Mouse (Mus musculus): ENCODE measurements at regions not wholly inside any gene's neighbourhood (a gene's known extent, or its start where the extent isn't known, plus 50 kb on each side); places are given as distances from the start of the nearest gene placed in this dataset.

GRCm38 (mm10) chr10:98043873-98044272 is 317.3 kb upstream of the C030005K15Rik start:
- no peak for ATAC-seq (ENCODE audit: insufficient read depth)
- WGBS (ENCODE audit: insufficient replicate concordance) = 56% methylated on average over 2 of the region's 2 CpGs
- no peak overlapping the region for H3K4me3 ChIP-seq (replicated peaks)

GRCm38 (mm10) chr10:98044579-98044978 is 318.0 kb upstream of the C030005K15Rik start:
- no peaks in the 10 kb centered on the region for H3K4me1 ChIP-seq (replicated peaks)

More at GRCm38 (mm10) chr10:98043873-98044272, 317.3 kb upstream of the C030005K15Rik start:
- Histone ChIP-seq H3K9ac (no peak overlapping the region), H3K27ac (replicated peaks) (no peak overlapping the region), H3K4me2 (no peak overlapping the region), H3K9me3 (replicated peaks) (no peaks in the 10 kb centered on the region), H3K27me3 (no peaks in the 10 kb centered on the region), H3K36me3 (replicated peaks) (no peaks in the 10 kb centered on the region), H3K4me1 (replicated peaks) (no peaks in the 10 kb centered on the region)

GRCm38 (mm10) chr10:98073432-98073831 is 346.9 kb upstream of the C030005K15Rik start:
- Histone ChIP-seq H3K9me3 (replicated peaks) (no peaks in the 10 kb centered on the region), H3K4me2 (no peak overlapping the region), H3K9ac (no peak overlapping the region), H3K4me3 (replicated peaks) (no peak overlapping the region), H3K36me3 (replicated peaks) (no peaks in the 10 kb centered on the region), H3K4me1 (replicated peaks) (no peaks in the 10 kb centered on the region), H3K27ac (replicated peaks) (no peak overlapping the region), H3K27me3 (no peaks in the 10 kb centered on the region)
- 47% methylated on average over 2 of the region's 2 CpGs for WGBS (ENCODE audit: insufficient replicate concordance)
- ATAC-seq (ENCODE audit: insufficient read depth) = no peak

More at GRCm38 (mm10) chr10:98044579-98044978, 318.0 kb upstream of the C030005K15Rik start:
- Histone ChIP-seq H3K36me3 (replicated peaks) (no peaks in the 10 kb centered on the region), H3K27ac (replicated peaks) (no peak overlapping the region), H3K9me3 (replicated peaks) (no peaks in the 10 kb centered on the region), H3K27me3 (no peaks in the 10 kb centered on the region), H3K9ac (no peak overlapping the region), H3K4me3 (replicated peaks) (no peak overlapping the region), H3K4me2 (no peak overlapping the region)
- ATAC-seq (ENCODE audit: insufficient read depth) = no peak

GRCm38 (mm10) chr10:98084881-98085280 is 358.3 kb upstream of the C030005K15Rik start:
- Histone ChIP-seq H3K4me3 (replicated peaks) (no peak overlapping the region), H3K9ac (no peak overlapping the region), H3K4me1 (replicated peaks) (no peaks in the 10 kb centered on the region), H3K27ac (replicated peaks) (no peak overlapping the region), H3K4me2 (no peak overlapping the region), H3K9me3 (replicated peaks) (no peaks in the 10 kb centered on the region), H3K27me3 (no peaks in the 10 kb centered on the region), H3K36me3 (replicated peaks) (no peaks in the 10 kb centered on the region)
- ATAC-seq (ENCODE audit: insufficient read depth) = no peak
- 26% methylated on average over 2 of the region's 2 CpGs for WGBS (ENCODE audit: insufficient replicate concordance)

- Histone ChIP-seq H3K27me3 (no peaks in the 10 kb centered on the region), H3K36me3 (replicated peaks) (no peaks in the 10 kb centered on the region)
These were observed 389.7 kb upstream of the C030005K15Rik start for GRCm38 (mm10) chr10:98116296-98116695.

GRCm38 (mm10) chr10:98125713-98126112 is 399.2 kb upstream of the C030005K15Rik start:
- no peak overlapping the region for H3K9ac ChIP-seq
- no peaks in the 10 kb centered on the region for H3K27me3 ChIP-seq
- no peak overlapping the region for H3K4me3 ChIP-seq (replicated peaks)
- no peaks in the 10 kb centered on the region for H3K9me3 ChIP-seq (replicated peaks)
- no peaks in the 10 kb centered on the region for H3K4me1 ChIP-seq (replicated peaks)
- H3K27ac ChIP-seq (replicated peaks) = no peak overlapping the region
- H3K36me3 ChIP-seq (replicated peaks) = no peaks in the 10 kb centered on the region
- no peak for ATAC-seq (ENCODE audit: insufficient read depth)
- 66% methylated on average over 1 of the region's 1 CpGs for WGBS (ENCODE audit: insufficient replicate concordance)
- no peak overlapping the region for H3K4me2 ChIP-seq

More at GRCm38 (mm10) chr10:98116296-98116695, 389.7 kb upstream of the C030005K15Rik start:
- Histone ChIP-seq H3K4me2 (no peak overlapping the region), H3K27ac (replicated peaks) (no peak overlapping the region), H3K9ac (no peak overlapping the region), H3K9me3 (replicated peaks) (no peaks in the 10 kb centered on the region), H3K4me1 (replicated peaks) (no peaks in the 10 kb centered on the region), H3K4me3 (replicated peaks) (no peak overlapping the region)
- no peak for ATAC-seq (ENCODE audit: insufficient read depth)
- WGBS (ENCODE audit: insufficient replicate concordance) = 65% methylated on average over 5 of the region's 5 CpGs

- Histone ChIP-seq H3K27me3 (no peaks in the 10 kb centered on the region), H3K4me3 (replicated peaks) (no peak overlapping the region), H3K9me3 (replicated peaks) (no peaks in the 10 kb centered on the region), H3K4me1 (replicated peaks) (no peaks in the 10 kb centered on the region), H3K4me2 (no peak overlapping the region), H3K9ac (no peak overlapping the region), H3K27ac (replicated peaks) (no peak overlapping the region), H3K36me3 (replicated peaks) (no peaks in the 10 kb centered on the region)
- ATAC-seq (ENCODE audit: insufficient read depth) = no peak
- WGBS (ENCODE audit: insufficient replicate concordance) = 65% methylated on average over 1 of the region's 1 CpGs
These were observed 408.5 kb upstream of the C030005K15Rik start for GRCm38 (mm10) chr10:98135026-98135425.

- no peaks in the 10 kb centered on the region for H3K36me3 ChIP-seq (replicated peaks)
- WGBS (ENCODE audit: insufficient replicate concordance) = 45% methylated on average over 1 of the region's 1 CpGs
- H3K4me2 ChIP-seq = no peak overlapping the region
- H3K27ac ChIP-seq (replicated peaks) = no peak overlapping the region
- H3K4me1 ChIP-seq (replicated peaks) = no peaks in the 10 kb centered on the region
- no peak overlapping the region for H3K4me3 ChIP-seq (replicated peaks)
- H3K27me3 ChIP-seq = no peaks in the 10 kb centered on the region
- no peak for ATAC-seq (ENCODE audit: insufficient read depth)
- no peak overlapping the region for H3K9ac ChIP-seq
- H3K9me3 ChIP-seq (replicated peaks) = no peaks in the 10 kb centered on the region
These were observed 419.2 kb upstream of the C030005K15Rik start for GRCm38 (mm10) chr10:98145773-98146172.

GRCm38 (mm10) chr10:98146998-98147863 is 420.7 kb upstream of the C030005K15Rik start:
- Histone ChIP-seq H3K4me1 (replicated peaks) (no peaks in the 10 kb centered on the region), H3K27me3 (no peaks in the 10 kb centered on the region), H3K9me3 (replicated peaks) (no peaks in the 10 kb centered on the region), H3K4me2 (no peak overlapping the region), H3K36me3 (replicated peaks) (no peaks in the 10 kb centered on the region), H3K9ac (no peak overlapping the region), H3K27ac (replicated peaks) (no peak overlapping the region), H3K4me3 (replicated peaks) (no peak overlapping the region)
- 57% methylated on average over 9 of the region's 9 CpGs for WGBS (ENCODE audit: insufficient replicate concordance)
- no peak for ATAC-seq (ENCODE audit: insufficient read depth)

GRCm38 (mm10) chr10:98155982-98156381 is 429.4 kb upstream of the C030005K15Rik start:
- H3K27ac ChIP-seq (replicated peaks) = no peak overlapping the region
- ATAC-seq (ENCODE audit: insufficient read depth) = no peak
- no peak overlapping the region for H3K4me3 ChIP-seq (replicated peaks)

GRCm38 (mm10) chr10:98185666-98186065 is 459.1 kb upstream of the C030005K15Rik start:
- Histone ChIP-seq H3K4me3 (replicated peaks) (no peak overlapping the region), H3K27me3 (no peaks in the 10 kb centered on the region), H3K9me3 (replicated peaks) (no peaks in the 10 kb centered on the region), H3K27ac (replicated peaks) (no peak overlapping the region), H3K4me2 (no peak overlapping the region), H3K36me3 (replicated peaks) (no peaks in the 10 kb centered on the region), H3K9ac (no peak overlapping the region), H3K4me1 (replicated peaks) (no peaks in the 10 kb centered on the region)
- 56% methylated on average over 3 of the region's 3 CpGs for WGBS (ENCODE audit: insufficient replicate concordance)
- no peak for ATAC-seq (ENCODE audit: insufficient read depth)

More at GRCm38 (mm10) chr10:98155982-98156381, 429.4 kb upstream of the C030005K15Rik start:
- Histone ChIP-seq H3K9me3 (replicated peaks) (no peaks in the 10 kb centered on the region), H3K9ac (no peak overlapping the region), H3K4me2 (no peak overlapping the region), H3K4me1 (replicated peaks) (no peaks in the 10 kb centered on the region), H3K27me3 (no peaks in the 10 kb centered on the region), H3K36me3 (replicated peaks) (no peaks in the 10 kb centered on the region)
- WGBS (ENCODE audit: insufficient replicate concordance) = 26% methylated on average over 2 of the region's 2 CpGs

Data from liver, embryonic 15.5 days (tissue).